Mouse (Mus musculus) liver, embryonic 11.5 days (tissue): ENCODE results near the gene Sfmbt1. TPM values are rescaled to one million over a fixed set of nuclear protein-coding genes. Genes with fewer than 3 reads are reported as not detected.

Source experiments
- ATAC-seq: fragments of 200-750 bp; cut with Nextera tagmentation; replicated peaks from 2 replicates; pipeline ENCODE4 v1.8.0; 2017; ENCODE audit warnings: moderate number of reproducible peaks, mild to moderate bottlenecking, moderate TSS enrichment, moderate library complexity; ENCODE audit not compliant: low FRiP score
- DNase-seq: peaks from one replicate; pipeline ENCODE4 v3.0.0-alpha.2; 2017; ENCODE audit warnings: low spot score
- H3K27ac ChIP-seq: fragments of 300-500 bp; sonication (generic); 2 replicates; pipeline ENCODE4 v1.5.1; 2014; ENCODE audit warnings: mild to moderate bottlenecking, low read depth, low read length, control low read depth
- H3K27me3 ChIP-seq: fragments of 300-500 bp; sonication (generic); replicated peaks from 2 replicates; pipeline ENCODE4 v1.6.1; 2014; ENCODE audit warnings: low read length, mixed read lengths; ENCODE audit not compliant: control insufficient read depth, insufficient read depth
- H3K36me3 ChIP-seq: fragments of 300-500 bp; sonication (generic); 2 replicates; pipeline ENCODE4 v1.6.1; 2014; ENCODE audit warnings: mild to moderate bottlenecking, low read length, moderate library complexity, mixed read lengths; ENCODE audit not compliant: control insufficient read depth, insufficient read depth
- H3K4me1 ChIP-seq: fragments of 300-500 bp; sonication (generic); replicated peaks from 2 replicates; pipeline ENCODE4 v1.6.1; 2014; ENCODE audit warnings: low read length, mixed read lengths; ENCODE audit not compliant: control insufficient read depth, insufficient read depth
- H3K4me2 ChIP-seq: fragments of 300-500 bp; sonication (generic); 2 replicates; pipeline ENCODE4 v1.6.1; 2014; ENCODE audit warnings: mild to moderate bottlenecking, control low read depth, moderate library complexity
- H3K4me3 ChIP-seq: fragments of 300-500 bp; sonication (generic); 2 replicates; pipeline ENCODE4 v1.5.1; 2014; ENCODE audit warnings: low read depth, low read length, control low read depth
- H3K9ac ChIP-seq: fragments of 300-500 bp; sonication (generic); 2 replicates; pipeline ENCODE4 v1.6.1; 2014; ENCODE audit warnings: low read depth, low read length, control low read depth
- H3K9me3 ChIP-seq: fragments of 300-500 bp; sonication (generic); 2 replicates; pipeline ENCODE4 v1.6.1; 2016; ENCODE audit warnings: low read length, inconsistent platforms, mixed read lengths; ENCODE audit not compliant: control insufficient read depth
- WGBS: fragments of 180-500 bp; shearing (Covaris S2); extraction: QIAGEN DNeasy Blood & Tissue Kit; methylation state at CpG from one replicate; pipeline ENCODE4 v1.1.7; 2014; 5-methylcytosine and 5-hydroxymethylcytosine counted together
- polyA plus RNA-seq: library from polyadenylated mRNA; unstranded; fragments of >200 nt; fragmentation: Nextera tagmentation; extraction: Ambion mirVana; gene quantifications from 2 replicates; pipeline ENCODE4 v1.2.1, GENCODE M21; 2014

Gene Sfmbt1
- polyA plus RNA-seq, 1 experiment from 2014 or later, result 23.0 TPM

DNA sequence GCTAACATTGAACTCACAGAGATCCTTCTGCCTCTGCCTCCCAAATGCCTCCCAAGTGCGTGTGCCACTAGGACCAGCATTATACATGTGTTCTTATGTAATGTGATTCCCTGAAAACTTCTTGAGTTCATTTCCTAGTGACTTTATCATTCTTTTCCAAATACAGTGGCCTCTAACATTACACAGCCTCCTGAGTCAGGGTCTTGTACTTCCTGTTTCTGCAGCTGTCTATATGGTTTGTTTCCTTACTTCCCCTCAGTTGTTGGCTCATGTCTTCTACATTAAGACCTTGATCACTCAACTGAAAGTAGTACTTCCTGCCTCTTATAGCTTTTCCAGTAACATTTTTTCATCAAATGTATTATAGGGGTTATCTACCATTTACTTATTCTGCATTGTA is 46.6 kb downstream of the Sfmbt1 start:
- no peak overlapping the region for H3K4me3 ChIP-seq
- no peaks in the 10 kb centered on the region for H3K9me3 ChIP-seq
- DNase-seq (no peak), ATAC-seq (no peak)
- H3K27me3 ChIP-seq, result no peaks in the 10 kb centered on the region
- 82% methylated on average over 1 of the region's 1 CpGs for WGBS
- H3K36me3 ChIP-seq, result no peaks in the 10 kb centered on the region
- H3K27ac ChIP-seq, result no peak overlapping the region
- H3K4me2 ChIP-seq, result no peak overlapping the region
- peaks cover 8% of the 10 kb centered on the region for H3K4me1 ChIP-seq
- no peak overlapping the region for H3K9ac ChIP-seq

DNA sequence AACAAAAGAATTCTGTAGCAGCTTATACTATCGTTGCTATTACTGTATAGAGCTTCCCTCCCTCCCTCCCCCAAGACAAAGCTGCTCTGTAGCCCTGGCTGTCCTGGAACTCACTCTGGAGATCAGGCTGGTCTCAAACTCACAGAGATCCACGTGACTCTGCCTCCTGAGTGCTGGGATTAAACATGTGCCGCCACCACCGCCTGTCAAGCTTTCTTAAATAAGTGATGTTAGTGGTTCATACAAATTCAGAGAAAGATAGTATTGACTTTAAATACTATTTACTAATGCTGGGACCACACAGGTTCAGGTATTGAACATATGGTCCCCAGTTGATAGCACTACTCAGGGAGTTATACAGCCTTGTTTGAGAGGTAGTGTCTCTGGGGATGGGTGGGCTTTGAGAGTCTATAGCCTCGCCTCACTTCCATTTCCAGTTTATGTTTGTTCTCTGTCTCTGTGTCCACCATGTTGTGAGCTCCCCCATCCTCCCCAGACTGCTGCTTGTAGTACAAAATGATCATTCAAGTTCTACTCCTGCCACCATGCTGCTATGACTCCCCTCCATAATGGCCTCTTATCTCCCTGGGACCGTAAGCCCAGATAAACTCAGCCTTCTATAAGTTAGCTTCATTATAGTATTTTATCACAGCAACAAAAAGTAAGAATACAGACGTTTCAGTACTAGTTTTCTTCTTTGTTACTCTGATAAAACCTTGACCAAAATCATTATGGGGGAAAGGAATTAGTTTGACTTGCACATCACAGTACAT is 47.7 kb downstream of the Sfmbt1 start:
- Histone ChIP-seq H3K36me3 (no peaks in the 10 kb centered on the region), H3K4me2 (no peak overlapping the region), H3K27me3 (no peaks in the 10 kb centered on the region), H3K27ac (no peak overlapping the region), H3K9me3 (no peaks in the 10 kb centered on the region), H3K4me1 (peaks cover 8% of the 10 kb centered on the region), H3K4me3 (no peak overlapping the region), H3K9ac (no peak overlapping the region)
- ATAC-seq (no peak), DNase-seq (no peak)
- WGBS, result 75% methylated on average over 7 of the region's 7 CpGs

DNA sequence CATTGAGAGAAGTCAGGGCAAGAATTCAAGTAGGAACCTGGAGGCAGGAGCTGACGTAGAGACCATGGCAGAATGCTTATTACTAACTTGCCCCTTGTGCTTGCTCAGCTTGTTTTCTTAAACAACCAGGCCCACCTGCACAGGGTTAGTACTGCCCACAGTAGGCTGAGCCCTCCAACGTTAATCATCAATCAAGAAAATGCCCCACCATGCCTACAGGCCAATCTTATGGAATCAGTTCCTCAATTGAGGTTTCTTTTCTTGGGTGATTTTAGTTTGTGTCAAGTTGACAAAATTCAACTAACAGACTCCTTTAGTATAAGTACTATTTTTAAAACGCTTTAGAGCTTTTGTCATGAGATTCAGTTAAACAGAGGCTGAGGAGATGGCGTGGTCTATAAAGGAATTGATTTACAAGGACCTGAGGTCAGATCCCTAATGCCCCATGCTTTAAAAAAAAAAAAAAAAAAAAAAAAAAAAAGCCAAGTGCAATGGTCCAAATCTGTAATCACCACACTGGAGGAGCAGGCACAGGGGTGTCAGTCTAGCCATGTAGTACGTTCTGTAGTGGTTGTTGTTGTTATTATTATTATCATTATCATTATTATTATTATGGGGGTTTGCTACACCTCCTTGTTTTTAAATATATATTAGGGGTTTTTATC is 48.4 kb downstream of the Sfmbt1 start:
- Histone ChIP-seq H3K4me2 (no peak overlapping the region), H3K9me3 (no peaks in the 10 kb centered on the region), H3K4me1 (peaks cover 8% of the 10 kb centered on the region), H3K27ac (no peak overlapping the region), H3K36me3 (peaks cover 5% of the 10 kb centered on the region; the same call in 1 of the 2 replicates), H3K4me3 (no peak overlapping the region), H3K9ac (no peak overlapping the region), H3K27me3 (no peaks in the 10 kb centered on the region)
- ATAC-seq (no peak), DNase-seq (no peak)
- WGBS, result 71% methylated on average over 5 of the region's 5 CpGs

DNA sequence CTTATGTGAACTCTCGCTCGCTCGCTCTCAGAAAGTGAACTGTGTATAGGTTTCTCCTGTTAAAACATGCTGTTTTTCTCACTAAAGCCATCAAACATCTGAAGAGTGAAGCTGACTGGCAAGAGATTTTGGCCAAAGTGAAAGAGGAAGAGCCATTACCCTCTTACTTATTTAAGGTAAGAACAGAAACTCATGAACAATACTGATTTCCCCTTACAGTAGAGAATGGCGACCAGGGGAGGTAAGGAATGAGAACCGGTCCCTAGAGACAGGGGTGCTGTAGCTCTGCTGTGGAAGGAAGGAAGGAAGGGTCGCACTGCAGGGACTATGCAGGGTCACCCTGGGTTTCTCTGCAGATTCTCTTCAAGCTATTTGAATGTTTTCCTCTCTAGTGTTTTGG is 70.0 kb downstream of the Sfmbt1 start:
- 87% methylated on average over 6 of the region's 6 CpGs for WGBS
- Histone ChIP-seq H3K36me3 (peaks cover 3% of the 10 kb centered on the region; the same call in 1 of the 2 replicates), H3K27me3 (no peaks in the 10 kb centered on the region), H3K4me1 (no peaks in the 10 kb centered on the region), H3K27ac (no peak overlapping the region), H3K4me3 (no peak overlapping the region), H3K9me3 (no peaks in the 10 kb centered on the region), H3K4me2 (no peak overlapping the region), H3K9ac (no peak overlapping the region)
- no peak for ATAC-seq
- no peak for DNase-seq

DNA sequence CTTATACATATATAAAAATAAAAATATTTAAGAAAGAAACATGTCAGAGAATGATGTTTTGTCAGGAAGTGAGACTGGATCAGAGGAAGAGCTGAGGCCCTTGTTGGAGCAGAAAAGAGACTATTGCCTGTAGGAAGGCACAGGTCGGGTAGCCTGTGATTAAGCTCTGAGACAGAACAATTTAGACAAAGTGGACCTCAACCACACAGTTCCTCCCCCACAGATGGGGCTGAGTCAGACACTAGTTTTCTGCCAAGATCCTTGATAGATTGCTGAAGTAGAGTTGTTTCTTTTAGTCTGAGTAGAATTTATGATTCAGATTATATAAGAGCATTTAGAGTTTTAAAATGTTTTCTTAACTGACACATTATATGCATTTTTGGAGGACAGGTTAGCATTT is 74.8 kb downstream of the Sfmbt1 start:
- Histone ChIP-seq H3K27me3 (no peaks in the 10 kb centered on the region), H3K27ac (no peak overlapping the region), H3K4me2 (no peak overlapping the region), H3K4me3 (no peak overlapping the region), H3K9ac (no peak overlapping the region), H3K9me3 (no peaks in the 10 kb centered on the region), H3K36me3 (peaks cover 3% of the 10 kb centered on the region; the same call in 1 of the 2 replicates), H3K4me1 (no peaks in the 10 kb centered on the region)
- no peak for ATAC-seq
- no peak for DNase-seq
- WGBS, result 69% methylated on average over 1 of the region's 1 CpGs

DNA sequence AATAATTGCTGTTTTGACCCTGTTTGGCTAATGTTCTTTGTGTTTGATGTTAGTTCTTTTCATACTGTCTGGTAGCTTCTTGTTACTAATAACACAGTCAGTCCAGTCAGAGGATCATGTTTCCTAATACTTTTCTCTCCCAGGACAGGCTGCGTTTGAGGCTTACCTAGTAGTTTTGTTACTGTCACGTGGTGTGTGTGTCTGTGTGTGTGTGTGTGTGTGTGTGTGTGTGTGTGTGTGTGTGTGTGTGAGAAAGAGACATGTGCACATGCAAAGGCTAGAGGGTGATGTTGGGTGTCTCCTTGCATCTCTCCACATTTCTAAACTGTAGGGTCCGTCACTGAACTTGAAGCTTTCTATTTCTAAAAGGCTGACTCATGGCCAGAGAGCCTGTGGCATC is 78.2 kb downstream of the Sfmbt1 start:
- Histone ChIP-seq H3K4me1 (no peaks in the 10 kb centered on the region), H3K9me3 (no peaks in the 10 kb centered on the region), H3K9ac (no peak overlapping the region), H3K27me3 (no peaks in the 10 kb centered on the region), H3K36me3 (peaks cover 7% of the 10 kb centered on the region), H3K27ac (no peak overlapping the region), H3K4me3 (no peak overlapping the region), H3K4me2 (no peak overlapping the region)
- ATAC-seq, result no peak
- no peak for DNase-seq
- WGBS, result 91% methylated on average over 3 of the region's 3 CpGs

DNA sequence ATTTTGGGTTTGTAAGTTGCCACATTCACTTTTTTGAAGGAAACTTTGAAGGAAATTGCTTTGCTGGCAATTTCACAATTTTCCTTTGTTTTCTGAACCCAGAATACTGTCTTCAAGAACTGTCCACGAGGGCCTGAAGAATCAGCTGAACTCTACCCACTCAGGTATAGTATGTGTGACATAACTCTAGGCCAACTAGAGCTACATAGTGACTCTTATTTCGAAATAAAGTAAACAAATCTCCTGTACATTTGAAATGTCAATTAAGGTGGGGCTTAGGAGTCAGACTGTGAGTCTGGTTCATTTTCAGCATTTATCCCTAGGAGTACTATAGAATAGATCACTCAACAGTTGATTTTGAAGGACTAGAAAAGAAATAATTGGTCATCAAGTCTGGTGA is 87.1 kb downstream of the Sfmbt1 start:
- H3K4me1 ChIP-seq, result no peaks in the 10 kb centered on the region
- no peak overlapping the region for H3K9ac ChIP-seq
- 84% methylated on average over 2 of the region's 2 CpGs for WGBS
- ATAC-seq (no peak), DNase-seq (no peak)
- no peak overlapping the region for H3K4me3 ChIP-seq
- H3K36me3 ChIP-seq, result peaks cover 8% of the 10 kb centered on the region; the same call in 1 of the 2 replicates
- H3K9me3 ChIP-seq, result no peaks in the 10 kb centered on the region
- no peaks in the 10 kb centered on the region for H3K27me3 ChIP-seq
- no peak overlapping the region for H3K27ac ChIP-seq
- no peak overlapping the region for H3K4me2 ChIP-seq

DNA sequence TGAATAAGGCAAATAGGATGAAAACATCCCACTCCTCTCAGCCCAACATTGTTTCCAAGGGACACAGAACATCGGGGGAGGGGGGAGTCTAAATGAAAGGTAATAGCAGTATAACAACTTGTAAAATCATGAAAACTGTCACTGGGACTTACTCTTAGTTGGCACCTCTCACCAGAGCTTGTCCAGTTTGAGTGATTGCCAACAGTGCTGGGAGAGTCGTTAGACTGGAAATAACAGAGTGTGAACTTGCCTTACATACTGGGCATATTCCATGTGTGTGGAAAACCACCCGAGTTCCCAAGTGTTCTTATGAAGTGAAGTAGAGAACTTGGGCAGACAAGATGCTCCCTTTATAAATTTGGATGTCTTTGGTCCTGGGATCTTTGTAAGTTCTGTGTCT is 106.5 kb downstream of the Sfmbt1 start:
- ATAC-seq, result no peak
- Histone ChIP-seq H3K36me3 (peaks cover 4% of the 10 kb centered on the region; the same call in 1 of the 2 replicates), H3K4me2 (no peak overlapping the region), H3K9ac (no peak overlapping the region), H3K27ac (no peak overlapping the region), H3K27me3 (no peaks in the 10 kb centered on the region), H3K4me1 (no peaks in the 10 kb centered on the region; the same call in none of the 2 replicates), H3K9me3 (no peaks in the 10 kb centered on the region), H3K4me3 (no peak overlapping the region)
- 77% methylated on average over 3 of the region's 3 CpGs for WGBS
- no peak for DNase-seq
